Mouse (Mus musculus): ENCODE results near the gene Vps13d. TPM values are rescaled to one million over a fixed set of nuclear protein-coding genes. Genes with fewer than 3 reads are reported as not detected.

The Vps13d gene
- polyA plus RNA-seq, 1 experiment from 2014 or later, result 8.5 TPM

- no peak for DNase-seq
- TF ChIP-seq CTCF (IDR thresholded peaks at IDR 0.05; ENCODE audit: low read depth), result no peak
- no peak for ATAC-seq (ENCODE audit: insufficient read depth)
- Histone ChIP-seq H3K4me2 (no peak overlapping the region), H3K27ac (ENCODE audit: low read depth) (no peak overlapping the region), H3K9me3 (ENCODE audit: low read depth, low read length) (no peaks in the 10 kb centered on the region), H3K4me1 (ENCODE audit: insufficient read depth) (no peaks in the 10 kb centered on the region), H3K27me3 (ENCODE audit: insufficient read depth, low read length) (no peaks in the 10 kb centered on the region), H3K4me3 (ENCODE audit: low read depth, low read length) (no peak overlapping the region), H3K36me3 (ENCODE audit: insufficient read depth) (no peaks in the 10 kb centered on the region), H3K9ac (no peak overlapping the region)
- WGBS, result 58% methylated on average over 2 of the region's 2 CpGs
Observed at GRCm38 (mm10) chr4:145211076-145211475, 16.3 kb upstream of the Vps13d start.

- TF ChIP-seq CTCF (IDR thresholded peaks at IDR 0.05; ENCODE audit: low read depth), result no peak
- no peaks in the 10 kb centered on the region for H3K36me3 ChIP-seq (ENCODE audit: insufficient read depth)
- H3K4me1 ChIP-seq (ENCODE audit: insufficient read depth), result no peaks in the 10 kb centered on the region
- H3K27me3 ChIP-seq (ENCODE audit: insufficient read depth, low read length), result no peaks in the 10 kb centered on the region
- WGBS, result 83% methylated on average over 5 of the region's 5 CpGs
- ATAC-seq (ENCODE audit: insufficient read depth) (no peak), DNase-seq (no peak)
- no peak overlapping the region for H3K27ac ChIP-seq (ENCODE audit: low read depth)
- H3K4me2 ChIP-seq, result no peak overlapping the region
- no peaks in the 10 kb centered on the region for H3K9me3 ChIP-seq (ENCODE audit: low read depth, low read length)
- H3K4me3 ChIP-seq (ENCODE audit: low read depth, low read length), result no peak overlapping the region
- H3K9ac ChIP-seq, result no peak overlapping the region
Observed at GRCm38 (mm10) chr4:145210564-145210963, 15.8 kb upstream of the Vps13d start.

- 34% methylated on average over 5 of the region's 5 CpGs for WGBS
- DNase-seq (no peak), ATAC-seq (ENCODE audit: insufficient read depth) (no peak)
- Histone ChIP-seq H3K9me3 (ENCODE audit: low read depth, low read length) (no peaks in the 10 kb centered on the region), H3K4me1 (ENCODE audit: insufficient read depth) (no peaks in the 10 kb centered on the region), H3K9ac (no peak overlapping the region), H3K4me2 (no peak overlapping the region), H3K4me3 (ENCODE audit: low read depth, low read length) (no peak overlapping the region), H3K36me3 (ENCODE audit: insufficient read depth) (no peaks in the 10 kb centered on the region), H3K27ac (ENCODE audit: low read depth) (no peak overlapping the region), H3K27me3 (ENCODE audit: insufficient read depth, low read length) (no peaks in the 10 kb centered on the region)
- TF ChIP-seq CTCF (IDR thresholded peaks at IDR 0.05; ENCODE audit: low read depth), result no peak
Observed at GRCm38 (mm10) chr4:145209690-145210088, 14.9 kb upstream of the Vps13d start.

GRCm38 (mm10) chr4:145209076-145209689 lies 14.4 kb upstream of the Vps13d start:
- Histone ChIP-seq H3K4me2 (no peak overlapping the region), H3K9me3 (ENCODE audit: low read depth, low read length) (no peaks in the 10 kb centered on the region), H3K27ac (ENCODE audit: low read depth) (no peak overlapping the region), H3K36me3 (ENCODE audit: insufficient read depth) (no peaks in the 10 kb centered on the region), H3K9ac (no peak overlapping the region), H3K27me3 (ENCODE audit: insufficient read depth, low read length) (no peaks in the 10 kb centered on the region), H3K4me3 (ENCODE audit: low read depth, low read length) (no peak overlapping the region), H3K4me1 (ENCODE audit: insufficient read depth) (no peaks in the 10 kb centered on the region)
- DNase-seq (no peak), ATAC-seq (ENCODE audit: insufficient read depth) (no peak)
- TF ChIP-seq CTCF (IDR thresholded peaks at IDR 0.05; ENCODE audit: low read depth), result no peak
- WGBS, result 62% methylated on average over 6 of the region's 6 CpGs

GRCm38 (mm10) chr4:145207718-145208371 lies 13.0 kb upstream of the Vps13d start:
- no peak overlapping the region for H3K4me2 ChIP-seq
- ATAC-seq (ENCODE audit: insufficient read depth) (peak; percentile 71), DNase-seq (peak; percentile 49)
- H3K27me3 ChIP-seq (ENCODE audit: insufficient read depth, low read length), result no peaks in the 10 kb centered on the region
- TF ChIP-seq CTCF (IDR thresholded peaks at IDR 0.05; ENCODE audit: low read depth), result no peak
- H3K4me1 ChIP-seq (ENCODE audit: insufficient read depth), result no peaks in the 10 kb centered on the region
- WGBS, result 56% methylated on average over 3 of the region's 3 CpGs
- H3K9me3 ChIP-seq (ENCODE audit: low read depth, low read length), result no peaks in the 10 kb centered on the region
- H3K27ac ChIP-seq (ENCODE audit: low read depth), result no peak overlapping the region
- no peak overlapping the region for H3K9ac ChIP-seq
- no peak overlapping the region for H3K4me3 ChIP-seq (ENCODE audit: low read depth, low read length)
- no peaks in the 10 kb centered on the region for H3K36me3 ChIP-seq (ENCODE audit: insufficient read depth)

GRCm38 (mm10) chr4:145204779-145205178 lies 10.0 kb upstream of the Vps13d start:
- Histone ChIP-seq H3K4me2 (no peak overlapping the region), H3K27me3 (ENCODE audit: insufficient read depth, low read length) (no peaks in the 10 kb centered on the region), H3K9ac (no peak overlapping the region), H3K9me3 (ENCODE audit: low read depth, low read length) (no peaks in the 10 kb centered on the region), H3K4me3 (ENCODE audit: low read depth, low read length) (no peak overlapping the region), H3K27ac (ENCODE audit: low read depth) (no peak overlapping the region), H3K4me1 (ENCODE audit: insufficient read depth) (peaks cover 8% of the 10 kb centered on the region; the same call in 1 of the 2 replicates), H3K36me3 (ENCODE audit: insufficient read depth) (no peaks in the 10 kb centered on the region)
- DNase-seq (no peak), ATAC-seq (ENCODE audit: insufficient read depth) (no peak)
- TF ChIP-seq CTCF (IDR thresholded peaks at IDR 0.05; ENCODE audit: low read depth), result no peak
- 84% methylated on average over 8 of the region's 8 CpGs for WGBS

GRCm38 (mm10) chr4:145203305-145203704 lies 8.5 kb upstream of the Vps13d start:
- H3K27me3 ChIP-seq (ENCODE audit: insufficient read depth, low read length), result no peaks in the 10 kb centered on the region
- no peak overlapping the region for H3K27ac ChIP-seq (ENCODE audit: low read depth)
- TF ChIP-seq CTCF (IDR thresholded peaks at IDR 0.05; ENCODE audit: low read depth), result no peak
- no peaks in the 10 kb centered on the region for H3K9me3 ChIP-seq (ENCODE audit: low read depth, low read length)
- H3K4me1 ChIP-seq (ENCODE audit: insufficient read depth), result peaks cover 8% of the 10 kb centered on the region; the same call in 1 of the 2 replicates
- H3K4me2 ChIP-seq, result no peak overlapping the region
- no peak overlapping the region for H3K9ac ChIP-seq
- no peak for ATAC-seq (ENCODE audit: insufficient read depth)
- DNase-seq, result no peak
- no peak overlapping the region for H3K4me3 ChIP-seq (ENCODE audit: low read depth, low read length)
- WGBS, result 38% methylated on average over 2 of the region's 2 CpGs
- no peaks in the 10 kb centered on the region for H3K36me3 ChIP-seq (ENCODE audit: insufficient read depth)
